Mouse (Mus musculus) heart, embryonic 13.5 days (tissue): Measurements from ENCODE around the gene Cacna1c. TPM values are rescaled to one million over a fixed set of nuclear protein-coding genes. Genes with fewer than 3 reads are reported as not detected.

ENCODE experiments used
- ATAC-seq: fragments of 200-750 bp; cut with Nextera tagmentation; 2 replicates; pipeline ENCODE4 v1.8.0; 2017; ENCODE audit warnings: moderate TSS enrichment; ENCODE audit not compliant: insufficient number of reproducible peaks, low FRiP score, low TSS enrichment; ENCODE audit errors: extremely low read depth
- H3K27ac ChIP-seq: fragments of 300-500 bp; sonication (generic); replicated peaks from 2 replicates; pipeline ENCODE4 v1.5.1; 2015; ENCODE audit warnings: moderate library complexity, mild to moderate bottlenecking, inconsistent platforms
- H3K27me3 ChIP-seq: fragments of 300-500 bp; sonication (generic); replicated peaks from 2 replicates; pipeline ENCODE4 v1.6.1; 2015; ENCODE audit warnings: mild to moderate bottlenecking, inconsistent platforms
- H3K36me3 ChIP-seq: fragments of 300-500 bp; sonication (generic); 2 replicates; pipeline ENCODE4 v1.6.1; 2015; ENCODE audit warnings: mild to moderate bottlenecking, inconsistent platforms
- H3K4me1 ChIP-seq: fragments of 300-500 bp; sonication (generic); 2 replicates; pipeline ENCODE4 v1.6.1; 2015; ENCODE audit warnings: inconsistent platforms
- H3K4me2 ChIP-seq: fragments of 300-500 bp; sonication (generic); 2 replicates; pipeline ENCODE4 v1.6.1; 2015; ENCODE audit warnings: inconsistent platforms, mild to moderate bottlenecking, moderate library complexity
- H3K4me3 ChIP-seq: fragments of 300-500 bp; sonication (generic); 2 replicates; pipeline ENCODE4 v1.5.1; 2015; ENCODE audit warnings: moderate library complexity, mild to moderate bottlenecking, inconsistent platforms
- H3K9ac ChIP-seq: fragments of 300-500 bp; sonication (generic); 2 replicates; pipeline ENCODE4 v1.6.1; 2015; ENCODE audit warnings: inconsistent platforms, mild to moderate bottlenecking, moderate library complexity
- H3K9me3 ChIP-seq: fragments of 300-500 bp; sonication (generic); 2 replicates; pipeline ENCODE4 v1.6.1; 2016; ENCODE audit warnings: inconsistent platforms
- WGBS: fragments of 180-500 bp; shearing (Covaris S2); methylation state at CpG from one replicate; pipeline ENCODE4 v1.1.7; 2015; ENCODE audit warnings: mixed read lengths; 5-methylcytosine and 5-hydroxymethylcytosine counted together
- polyA plus RNA-seq: library from polyadenylated mRNA; unstranded; fragments of >200 nt; fragmentation: Nextera tagmentation; extraction: Ambion mirVana; gene quantifications from 2 replicates; pipeline ENCODE4 v1.2.1, GENCODE M21; 2015

Gene Cacna1c
- polyA plus RNA-seq, 1 experiment from 2014 or later: 41.8 TPM

GRCm38 (mm10) chr6:118908176-118908575 is 288.0 kb downstream of the Cacna1c start:
- H3K27me3 ChIP-seq: no peaks in the 10 kb centered on the region
- peaks cover 81% of the 10 kb centered on the region for H3K4me1 ChIP-seq
- no peaks in the 10 kb centered on the region for H3K9me3 ChIP-seq
- no peak overlapping the region for H3K27ac ChIP-seq
- no peak for ATAC-seq
- no peaks in the 10 kb centered on the region for H3K36me3 ChIP-seq
- 53% methylated on average over 4 of the region's 4 CpGs for WGBS
- no peak overlapping the region for H3K9ac ChIP-seq
- H3K4me3 ChIP-seq: no peak overlapping the region
- H3K4me2 ChIP-seq: no peak overlapping the region

GRCm38 (mm10) chr6:118907704-118908103 is 288.5 kb downstream of the Cacna1c start:
- H3K27me3 ChIP-seq: no peaks in the 10 kb centered on the region
- H3K27ac ChIP-seq: no peak overlapping the region
- WGBS: 56% methylated on average over 1 of the region's 1 CpGs
- peaks cover 81% of the 10 kb centered on the region for H3K4me1 ChIP-seq
- no peak for ATAC-seq
- H3K4me2 ChIP-seq: no peak overlapping the region
- no peak overlapping the region for H3K4me3 ChIP-seq
- H3K9ac ChIP-seq: no peak overlapping the region
- no peaks in the 10 kb centered on the region for H3K9me3 ChIP-seq
- H3K36me3 ChIP-seq: no peaks in the 10 kb centered on the region

DNA sequence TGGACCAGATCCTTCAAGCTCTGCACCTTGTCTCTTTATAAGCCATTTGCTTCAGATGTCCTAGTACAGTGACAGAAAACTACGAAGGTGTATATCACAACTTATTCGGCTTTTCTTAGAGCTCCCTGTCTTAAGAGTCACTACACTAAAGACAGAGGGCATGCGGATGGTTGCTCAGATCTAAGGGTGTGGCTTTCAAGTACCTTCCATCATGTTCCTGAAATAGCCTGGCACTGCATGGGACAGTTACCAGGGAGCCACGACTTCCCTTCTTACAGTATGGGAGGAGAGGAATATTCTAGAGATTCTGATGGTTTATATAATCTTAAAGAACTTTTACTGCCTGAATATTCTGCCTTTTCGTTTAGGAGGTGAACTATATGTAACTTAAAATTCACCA is 289.3 kb downstream of the Cacna1c start:
- Histone ChIP-seq H3K36me3 (no peaks in the 10 kb centered on the region), H3K27ac (peak overlapping the region; percentile 26; the same call in 1 of the 2 replicates), H3K27me3 (no peaks in the 10 kb centered on the region), H3K4me2 (peak overlapping the region; percentile 10; the same call in 1 of the 2 replicates), H3K4me1 (peaks cover 76% of the 10 kb centered on the region), H3K9ac (no peak overlapping the region), H3K9me3 (no peaks in the 10 kb centered on the region), H3K4me3 (no peak overlapping the region)
- no peak for ATAC-seq
- 47% methylated on average over 5 of the region's 5 CpGs for WGBS

GRCm38 (mm10) chr6:118899688-118900087 is 296.5 kb downstream of the Cacna1c start:
- 74% methylated on average over 8 of the region's 8 CpGs for WGBS
- H3K36me3 ChIP-seq: no peaks in the 10 kb centered on the region

GRCm38 (mm10) chr6:118897101-118897500 is 299.1 kb downstream of the Cacna1c start:
- Histone ChIP-seq H3K4me3 (no peak overlapping the region), H3K36me3 (no peaks in the 10 kb centered on the region), H3K9ac (no peak overlapping the region), H3K27me3 (no peaks in the 10 kb centered on the region), H3K9me3 (no peaks in the 10 kb centered on the region), H3K4me2 (no peak overlapping the region), H3K27ac (no peak overlapping the region), H3K4me1 (peaks cover 71% of the 10 kb centered on the region)
- WGBS: 33% methylated on average over 5 of the region's 5 CpGs
- ATAC-seq: no peak

More at GRCm38 (mm10) chr6:118899688-118900087, 296.5 kb downstream of the Cacna1c start:
- H3K4me3 ChIP-seq: no peak overlapping the region
- H3K27ac ChIP-seq: no peak overlapping the region
- H3K4me1 ChIP-seq: peaks cover 64% of the 10 kb centered on the region
- ATAC-seq: no peak
- H3K9ac ChIP-seq: no peak overlapping the region
- no peaks in the 10 kb centered on the region for H3K9me3 ChIP-seq
- H3K27me3 ChIP-seq: no peaks in the 10 kb centered on the region
- H3K4me2 ChIP-seq: no peak overlapping the region

- 79% methylated on average over 6 of the region's 6 CpGs for WGBS
- Histone ChIP-seq H3K4me3 (no peak overlapping the region), H3K4me1 (peaks cover 84% of the 10 kb centered on the region)
Measured at GRCm38 (mm10) chr6:118894043-118894442, 302.2 kb downstream of the Cacna1c start.

GRCm38 (mm10) chr6:118889441-118889840 is 306.8 kb downstream of the Cacna1c start:
- Histone ChIP-seq H3K27ac (no peak overlapping the region), H3K4me1 (peaks cover 83% of the 10 kb centered on the region), H3K9ac (no peak overlapping the region), H3K9me3 (no peaks in the 10 kb centered on the region), H3K36me3 (no peaks in the 10 kb centered on the region), H3K27me3 (no peaks in the 10 kb centered on the region), H3K4me2 (no peak overlapping the region), H3K4me3 (no peak overlapping the region)
- WGBS: 76% methylated on average over 4 of the region's 4 CpGs
- no peak for ATAC-seq

More at GRCm38 (mm10) chr6:118894043-118894442, 302.2 kb downstream of the Cacna1c start:
- H3K36me3 ChIP-seq: no peaks in the 10 kb centered on the region
- H3K9ac ChIP-seq: no peak overlapping the region
- ATAC-seq: no peak
- H3K9me3 ChIP-seq: no peaks in the 10 kb centered on the region
- H3K27me3 ChIP-seq: no peaks in the 10 kb centered on the region
- no peak overlapping the region for H3K27ac ChIP-seq
- H3K4me2 ChIP-seq: no peak overlapping the region

DNA sequence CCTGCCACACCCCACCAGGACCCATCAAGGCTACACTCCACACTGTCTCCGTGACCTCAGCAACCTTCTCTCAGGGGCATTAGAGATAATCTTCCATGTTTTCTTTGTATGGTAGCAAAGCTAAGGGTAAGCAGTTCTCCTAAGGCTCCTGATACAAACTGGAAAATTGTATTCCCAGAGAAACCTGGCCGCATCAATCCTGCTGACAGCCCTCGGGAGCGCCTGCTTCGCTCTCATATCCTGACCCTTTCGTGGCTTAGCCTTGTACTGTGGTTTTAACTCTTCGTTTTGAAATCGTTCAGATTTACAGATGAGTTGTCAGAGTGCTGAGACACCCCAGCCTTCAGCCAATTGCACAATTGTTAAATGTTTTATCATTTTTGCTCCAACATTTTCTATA is 309.2 kb downstream of the Cacna1c start:
- H3K27ac ChIP-seq: no peak overlapping the region
- H3K4me1 ChIP-seq: peaks cover 74% of the 10 kb centered on the region
- H3K36me3 ChIP-seq: no peaks in the 10 kb centered on the region
- H3K4me2 ChIP-seq: no peak overlapping the region
- no peaks in the 10 kb centered on the region for H3K9me3 ChIP-seq
- H3K9ac ChIP-seq: no peak overlapping the region
- ATAC-seq: no peak
- 58% methylated on average over 8 of the region's 8 CpGs for WGBS
- no peak overlapping the region for H3K4me3 ChIP-seq
- no peaks in the 10 kb centered on the region for H3K27me3 ChIP-seq

DNA sequence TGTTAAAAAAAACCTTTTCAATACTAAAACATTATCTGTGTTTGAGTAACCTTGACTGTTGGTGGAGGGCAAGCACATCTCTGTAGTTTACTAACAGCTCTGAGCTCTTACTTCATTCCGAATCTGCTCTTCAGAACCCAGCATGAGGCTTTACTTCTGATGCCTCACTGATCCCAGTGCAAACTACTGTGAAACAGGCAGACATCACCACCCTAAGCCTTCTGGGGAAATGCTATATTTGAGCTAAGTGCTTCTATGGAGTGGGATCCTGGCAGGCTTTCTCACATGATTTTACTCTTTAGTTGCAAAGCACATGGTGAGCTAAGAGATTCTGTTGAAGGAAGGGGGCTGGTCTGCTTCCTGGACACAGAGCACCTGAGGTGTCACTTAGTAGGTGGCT is 311.3 kb downstream of the Cacna1c start:
- Histone ChIP-seq H3K4me1 (peaks cover 53% of the 10 kb centered on the region), H3K27ac (peak overlapping the region; percentile 85), H3K9me3 (no peaks in the 10 kb centered on the region), H3K4me3 (no peak overlapping the region), H3K36me3 (no peaks in the 10 kb centered on the region), H3K4me2 (peak overlapping the region; percentile 58), H3K9ac (peak overlapping the region; percentile 58; the same call in 1 of the 2 replicates), H3K27me3 (no peaks in the 10 kb centered on the region)
- WGBS: 48% methylated on average over 1 of the region's 1 CpGs
- ATAC-seq: no peak

DNA sequence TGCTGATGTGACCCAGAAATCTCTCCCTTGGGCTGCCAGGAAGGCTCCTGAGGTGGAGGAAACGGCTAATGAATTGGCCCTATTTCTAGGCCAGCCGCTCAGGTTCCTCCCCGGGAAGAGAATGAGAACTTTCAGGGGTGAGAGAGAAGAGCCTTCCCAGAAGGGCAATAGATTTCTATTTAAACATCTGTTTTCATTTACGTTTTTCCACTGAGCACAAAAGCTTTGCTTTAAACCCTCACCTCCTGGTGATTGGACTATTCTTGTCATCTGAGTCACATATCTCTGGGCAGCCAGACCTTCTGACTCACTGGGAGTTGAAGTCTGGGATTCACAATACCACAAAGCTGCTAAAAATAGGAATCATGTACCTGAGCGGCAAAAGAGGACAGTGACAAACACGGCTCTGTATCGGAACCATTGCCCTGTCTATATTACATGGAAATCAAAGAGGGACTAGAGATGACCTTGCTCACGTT is 312.1 kb downstream of the Cacna1c start:
- Histone ChIP-seq H3K4me2 (peak overlapping the region; percentile 58), H3K9ac (peak overlapping the region; percentile 58), H3K4me3 (no peak overlapping the region), H3K27me3 (no peaks in the 10 kb centered on the region), H3K4me1 (peaks cover 48% of the 10 kb centered on the region), H3K27ac (peak overlapping the region; percentile 85), H3K36me3 (no peaks in the 10 kb centered on the region), H3K9me3 (no peaks in the 10 kb centered on the region)
- WGBS: 31% methylated on average over 8 of the region's 8 CpGs
- no peak for ATAC-seq

GRCm38 (mm10) chr6:118876204-118876603 is 320.0 kb downstream of the Cacna1c start:
- H3K4me3 ChIP-seq: no peak overlapping the region
- peak overlapping the region; percentile 68 for H3K27ac ChIP-seq
- no peak overlapping the region for H3K4me2 ChIP-seq
- WGBS: 20% methylated on average over 2 of the region's 2 CpGs
- peak overlapping the region; percentile 24; the same call in 1 of the 2 replicates for H3K9ac ChIP-seq
- no peak for ATAC-seq
- peaks cover 64% of the 10 kb centered on the region for H3K4me1 ChIP-seq
- H3K27me3 ChIP-seq: no peaks in the 10 kb centered on the region
- no peaks in the 10 kb centered on the region for H3K36me3 ChIP-seq
- H3K9me3 ChIP-seq: no peaks in the 10 kb centered on the region

DNA sequence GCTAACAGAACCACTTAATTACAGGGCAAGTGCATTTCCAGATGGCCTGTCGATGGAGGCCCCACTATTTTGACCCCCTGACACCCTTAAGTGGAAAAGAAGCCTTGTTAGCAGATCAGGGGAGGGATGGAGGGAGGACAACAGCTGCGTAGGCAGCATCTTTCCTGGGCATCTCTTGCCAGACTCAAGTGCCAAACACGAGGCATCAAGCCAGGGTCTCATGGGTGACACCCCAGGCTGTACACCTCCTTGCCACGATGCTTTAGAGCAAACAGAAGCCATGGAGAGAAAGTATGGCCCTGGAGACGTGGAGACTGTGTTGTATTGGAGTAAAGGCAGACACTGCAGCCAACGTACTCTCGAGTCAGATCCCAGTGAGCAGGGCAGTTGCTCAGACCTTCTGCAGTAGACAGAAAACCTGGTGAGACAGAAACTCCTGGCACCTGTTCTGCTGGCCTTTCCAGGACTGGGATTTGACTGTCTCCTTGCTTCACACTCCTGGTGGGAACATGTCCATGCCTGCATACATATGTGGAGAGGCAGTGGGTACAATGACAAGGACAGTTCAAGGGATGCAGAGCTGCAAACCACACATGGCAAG is 325.9 kb downstream of the Cacna1c start:
- Histone ChIP-seq H3K4me1 (peaks cover 88% of the 10 kb centered on the region), H3K9me3 (no peaks in the 10 kb centered on the region), H3K9ac (no peak overlapping the region), H3K27ac (no peak overlapping the region), H3K4me2 (no peak overlapping the region), H3K4me3 (no peak overlapping the region), H3K27me3 (no peaks in the 10 kb centered on the region), H3K36me3 (no peaks in the 10 kb centered on the region)
- 68% methylated on average over 7 of the region's 7 CpGs for WGBS
- no peak for ATAC-seq
